Mouse (Mus musculus) cerebellum, adult 2 months (tissue): ENCODE measurements around the gene Mmp25.

Experiments
- CTCF ChIP-seq: fragments of 200-500 bp; IDR thresholded peaks from 2 replicates; pipeline ENCODE4 v1.5.1; 2011; ENCODE audit warnings: low read depth, mild to moderate bottlenecking, control low read depth, low read length, moderate library complexity, borderline replicate concordance; ENCODE audit not compliant: insufficient read depth
- POLR2A ChIP-seq: fragments of 200-500 bp; IDR thresholded peaks from 2 replicates; pipeline ENCODE4 v1.6.1; 2011; ENCODE audit warnings: low read length, control low read depth, borderline replicate concordance; ENCODE audit not compliant: insufficient read depth

DNA sequence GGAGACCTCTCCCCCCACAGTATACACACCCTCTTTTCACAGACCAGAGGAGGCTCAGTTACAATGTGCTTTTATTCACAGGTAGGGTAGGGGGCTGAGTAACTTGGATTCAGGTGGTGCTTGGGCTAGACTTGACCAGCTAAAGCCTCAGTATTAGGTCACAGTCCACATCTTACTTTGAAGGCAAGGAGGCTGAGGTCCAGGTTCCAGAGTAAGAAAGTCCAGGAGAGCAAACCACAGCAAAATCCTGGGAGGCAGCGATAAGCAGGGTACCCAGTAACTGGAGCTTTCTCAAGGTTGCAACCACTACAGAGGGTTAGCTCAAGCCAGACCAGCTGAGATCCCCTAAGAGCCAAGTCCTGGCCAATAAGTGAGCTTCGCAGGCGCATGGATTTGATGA lies 37.5 kb upstream of the Mmp25 start:
- TF ChIP-seq CTCF (no peak), POLR2A (no peak)
